In genomic region chr15:82341036-82341501, GRCm38 (mm10) we compare ENCODE assay signal across 8 mouse cellular contexts. TPM values are rescaled to one million over a fixed set of nuclear protein-coding genes. Genes with fewer than 3 reads are reported as not detected.
DNase-seq lines count a peak whose midpoint lies in the region; ATAC-seq lines count a peak whose summit lies in the region.

No protein-coding gene starts in this region.

- H3K4me3 ChIP-seq in hindbrain, embryonic 15.5 days = peak overlapping the region; percentile 26
- H3K4me3 ChIP-seq in liver, embryonic 13.5 days (replicated peaks) = peak overlapping the region; percentile 83

- H3K27me3 ChIP-seq in hindbrain, embryonic 15.5 days = peaks cover 14% of the 10 kb centered on the region
- H3K27me3 ChIP-seq in liver, embryonic 13.5 days = no peaks in the 10 kb centered on the region

- H3K9me3 ChIP-seq in hindbrain, embryonic 15.5 days = no peaks in the 10 kb centered on the region
- H3K9me3 ChIP-seq in liver, embryonic 13.5 days (replicated peaks) = no peaks in the 10 kb centered on the region

- WGBS in hindbrain, embryonic 15.5 days = 3% methylated on average over 39 of the region's 40 CpGs
- under 1% methylated on average over 37 of the region's 40 CpGs for WGBS in liver, embryonic 13.5 days (ENCODE audit: insufficient replicate concordance)

- H3K27ac ChIP-seq in hindbrain, embryonic 15.5 days (replicated peaks) = no peak overlapping the region
- peak overlapping the region; percentile 100 for H3K27ac ChIP-seq in liver, embryonic 13.5 days

- ATAC-seq in hindbrain, embryonic 15.5 days (ENCODE audit: low FRiP score, low read depth) = no peak
- peak; percentile 43 for ATAC-seq in liver, embryonic 13.5 days (ENCODE audit: low read depth)

- no peaks in the 10 kb centered on the region for H3K36me3 ChIP-seq in hindbrain, embryonic 15.5 days
- peaks cover 36% of the 10 kb centered on the region for H3K36me3 ChIP-seq in liver, embryonic 13.5 days

- H3K9ac ChIP-seq in hindbrain, embryonic 15.5 days = peak overlapping the region; percentile 23; the same call in 1 of the 2 replicates
- peak overlapping the region; percentile 97 for H3K9ac ChIP-seq in liver, embryonic 13.5 days

- H3K4me2 ChIP-seq in hindbrain, embryonic 15.5 days = peak overlapping the region; percentile 54
- H3K4me2 ChIP-seq in liver, embryonic 13.5 days = peak overlapping the region; percentile 97

- peak; percentile 62 to 66 for DNase-seq in lung, adult 18-20 months
- DNase-seq in lung, postnatal 25 days (ENCODE audit: low spot score) = no peak
- peak; percentile 74 for DNase-seq in gastrocnemius, postnatal 10 days
- peak; percentile 85 for DNase-seq in liver, embryonic 13.5 days
- peak; percentile 65 to 73 for DNase-seq in natural killer cell, adult 2 months (ENCODE audit: low spot score in 2 of 2)
- peak; percentile 31 for DNase-seq in urinary bladder, postnatal 10 days (ENCODE audit: low spot score)
- no peak for DNase-seq in layer of hippocampus, adult 11-12 months (ENCODE audit: low spot score)

- peaks cover 28% of the 10 kb centered on the region for H3K4me1 ChIP-seq in hindbrain, embryonic 15.5 days (replicated peaks)
- H3K4me1 ChIP-seq in liver, embryonic 13.5 days (replicated peaks) = peaks cover 83% of the 10 kb centered on the region

RNA-seq across cellular contexts. Expression of gene Smdt1, which starts 2.3 kb away (rescaled TPM):
- total RNA-seq in gastrocnemius, postnatal 10 days (2021) = 100 to 1,000 TPM; 143 to 156 TPM
- polyA plus RNA-seq in hindbrain, embryonic 15.5 days (2015; fragmentation: Nextera tagmentation; extraction: Ambion mirVana) = 367 and 377 TPM in 2 replicates
- 202 and 208 TPM in 2 replicates for polyA plus RNA-seq in liver, embryonic 13.5 days (2015; fragmentation: Nextera tagmentation; extraction: Ambion mirVana)

RNA-seq across cellular contexts. Expression of gene Pheta2, which starts 2.3 kb away (rescaled TPM):
- total RNA-seq in gastrocnemius, postnatal 10 days (2021) = 1 to 10 TPM; 3.0 to 4.9 TPM
- 1.9 and 2.0 TPM in 2 replicates for polyA plus RNA-seq in hindbrain, embryonic 15.5 days (2015; fragmentation: Nextera tagmentation; extraction: Ambion mirVana)
- polyA plus RNA-seq in liver, embryonic 13.5 days (2015; fragmentation: Nextera tagmentation; extraction: Ambion mirVana) = 43.4 and 43.8 TPM in 2 replicates

RNA-seq across cellular contexts. Expression of gene Naga, which starts 2.3 kb away (rescaled TPM):
- total RNA-seq in gastrocnemius, postnatal 10 days (2021) = 10 to 100 TPM; 24.6 to 27.3 TPM
- polyA plus RNA-seq in hindbrain, embryonic 15.5 days (2015; fragmentation: Nextera tagmentation; extraction: Ambion mirVana) = 27.9 and 29.5 TPM in 2 replicates
- 34.3 and 35.7 TPM in 2 replicates for polyA plus RNA-seq in liver, embryonic 13.5 days (2015; fragmentation: Nextera tagmentation; extraction: Ambion mirVana)

RNA-seq across cellular contexts. Expression of gene Ndufa6, which starts 13.1 kb away (rescaled TPM):
- 100 to 1,000 TPM; 362 to 411 TPM for total RNA-seq in gastrocnemius, postnatal 10 days (2021)
- polyA plus RNA-seq in hindbrain, embryonic 15.5 days (2015; fragmentation: Nextera tagmentation; extraction: Ambion mirVana) = 352 and 391 TPM in 2 replicates
- polyA plus RNA-seq in liver, embryonic 13.5 days (2015; fragmentation: Nextera tagmentation; extraction: Ambion mirVana) = 356 and 357 TPM in 2 replicates

RNA-seq across cellular contexts. Expression of gene Cyp2d22, which starts 39.0 kb away (rescaled TPM):
- total RNA-seq in gastrocnemius, postnatal 10 days (2021) = 10 to 100 TPM; 10.8 to 14.5 TPM
- 2.5 and 2.6 TPM in 2 replicates for polyA plus RNA-seq in hindbrain, embryonic 15.5 days (2015; fragmentation: Nextera tagmentation; extraction: Ambion mirVana)
- polyA plus RNA-seq in liver, embryonic 13.5 days (2015; fragmentation: Nextera tagmentation; extraction: Ambion mirVana) = 7.8 and 9.3 TPM in 2 replicates

Comparison
In these comparisons a context has a peak if more than half of its experiments do, and no peak if none do; other contexts are left out.
1. DNase-seq: peak in lung, adult 18-20 months (2 of 2), gastrocnemius, postnatal 10 days (single experiment), liver, embryonic 13.5 days (single experiment), natural killer cell, adult 2 months (2 of 2) and urinary bladder, postnatal 10 days (single experiment); none in lung, postnatal 25 days (single experiment) and layer of hippocampus, adult 11-12 months (single experiment).
2. RNA of gene Pheta2, which starts 2.3 kb away (polyA plus RNA-seq): 43.4 to 43.8 TPM in liver, embryonic 13.5 days; 1.9 to 2.0 TPM in hindbrain, embryonic 15.5 days; every median in the first group is over 10 times any median in the second.